Mouse (Mus musculus) frontal cortex, postnatal 25 days (tissue): Measurements from ENCODE around the gene H2-DMb1.
A peak's percentile ranks its signal among the peaks of the same experiment; 100 is the strongest.

ENCODE experiments used
- DNase-seq, 2 experiments: peaks; one replicate each; pipeline ENCODE4 v3.0.0; 2022; ENCODE audit warnings: low spot score in 2 of 2

H2-DMb1 gene

GRCm38 (mm10) chr17:34193468-34193867, 40.6 kb downstream of the H2-DMb1 start:
- DNase-seq = no peak

- no peak for DNase-seq
Observed at GRCm38 (mm10) chr17:34194723-34195122, 41.9 kb downstream of the H2-DMb1 start.

DNA sequence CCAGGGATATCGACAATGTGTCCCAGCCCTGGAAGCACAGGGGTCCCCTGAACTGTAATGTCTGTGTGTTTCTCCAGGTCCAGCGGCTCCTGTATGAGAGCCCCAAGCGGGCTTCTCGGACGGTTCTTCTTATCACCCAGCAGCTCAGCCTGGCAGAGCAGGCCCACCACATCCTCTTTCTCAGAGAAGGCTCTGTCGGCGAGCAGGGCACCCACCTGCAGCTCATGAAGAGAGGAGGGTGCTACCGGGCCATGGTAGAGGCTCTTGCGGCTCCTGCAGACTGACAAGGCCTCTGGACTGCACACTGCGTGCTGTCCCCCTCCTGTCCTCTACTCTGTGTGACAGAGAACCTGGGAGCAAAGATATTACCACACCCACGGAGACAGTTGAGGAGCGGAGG, 43.6 kb downstream of the H2-DMb1 start:
- no peak for DNase-seq

- DNase-seq = peak; percentile 65 to 70
Observed at GRCm38 (mm10) chr17:34196941-34197894, 44.3 kb downstream of the H2-DMb1 start, which contains the start of gene Psmb8. TSS of gene Psmb8 (plus strand) at chr17:34197721.

DNA sequence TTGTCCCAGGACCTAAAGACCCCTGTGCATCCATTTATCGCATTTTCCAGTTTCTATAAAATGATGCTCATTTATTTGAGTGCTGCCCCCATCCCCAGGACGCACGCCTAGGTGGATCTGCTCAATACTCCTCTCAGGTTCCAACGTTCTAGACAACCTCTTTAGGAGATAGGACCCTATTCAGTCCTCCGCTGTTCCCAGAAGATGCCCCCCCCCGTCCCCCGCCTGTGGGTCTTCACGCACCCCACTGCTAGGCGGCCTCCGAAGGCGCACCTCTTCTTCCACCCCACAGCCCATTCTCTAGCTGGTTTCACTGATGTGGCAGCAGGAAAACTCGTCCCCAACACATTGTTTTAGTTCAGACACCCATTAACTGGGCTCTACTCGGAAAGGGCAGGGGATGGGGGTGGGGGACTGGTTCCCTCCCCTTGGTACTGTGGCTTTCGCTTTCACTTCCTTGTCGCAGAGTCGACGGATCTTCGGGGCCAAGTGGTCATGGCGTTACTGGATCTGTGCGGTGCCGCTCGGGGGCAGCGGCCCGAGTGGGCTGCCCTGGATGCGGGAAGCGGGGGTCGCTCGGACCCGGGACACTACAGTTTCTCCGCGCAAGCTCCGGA, 45.1 kb downstream of the H2-DMb1 start:
- no peak for DNase-seq

DNA sequence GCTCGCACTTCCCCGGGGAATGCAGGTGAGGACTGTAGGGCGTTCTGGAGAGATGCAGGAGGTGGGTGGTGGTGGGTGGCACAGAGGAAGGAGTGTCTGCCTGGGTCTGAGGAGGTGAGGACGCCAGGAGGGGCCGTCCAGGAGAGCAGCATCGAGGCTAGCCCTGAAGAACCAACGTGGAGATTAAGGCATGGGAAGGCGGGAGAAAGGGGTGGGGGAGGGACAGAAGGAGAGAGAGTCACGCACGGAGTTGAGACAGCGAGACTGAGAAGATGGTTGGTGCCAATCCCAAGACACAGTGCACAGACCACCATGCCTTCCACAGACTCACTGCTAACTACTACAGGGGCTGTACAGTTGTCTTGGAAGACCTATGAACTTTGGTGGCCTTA, 45.6 kb downstream of the H2-DMb1 start:
- no peak for DNase-seq

GRCm38 (mm10) chr17:34199050-34199619, 46.3 kb downstream of the H2-DMb1 start:
- DNase-seq = no peak

DNA sequence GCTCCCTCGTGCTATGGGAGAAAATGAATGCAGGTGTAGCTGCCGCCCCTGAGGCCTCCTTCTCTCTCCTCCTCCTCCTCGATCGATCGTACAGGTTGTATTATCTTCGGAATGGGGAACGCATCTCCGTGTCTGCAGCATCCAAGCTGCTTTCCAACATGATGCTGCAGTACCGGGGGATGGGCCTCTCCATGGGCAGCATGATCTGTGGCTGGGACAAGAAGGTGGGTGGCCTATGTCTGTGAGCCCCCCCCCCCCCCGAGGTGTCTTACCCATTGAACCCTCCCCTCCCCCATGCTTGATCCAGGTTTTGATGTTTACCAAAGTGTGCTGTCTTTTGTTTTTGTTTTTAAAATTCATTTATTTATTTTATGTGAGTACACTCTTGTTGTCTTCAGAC, 47.2 kb downstream of the H2-DMb1 start:
- no peak for DNase-seq

DNA sequence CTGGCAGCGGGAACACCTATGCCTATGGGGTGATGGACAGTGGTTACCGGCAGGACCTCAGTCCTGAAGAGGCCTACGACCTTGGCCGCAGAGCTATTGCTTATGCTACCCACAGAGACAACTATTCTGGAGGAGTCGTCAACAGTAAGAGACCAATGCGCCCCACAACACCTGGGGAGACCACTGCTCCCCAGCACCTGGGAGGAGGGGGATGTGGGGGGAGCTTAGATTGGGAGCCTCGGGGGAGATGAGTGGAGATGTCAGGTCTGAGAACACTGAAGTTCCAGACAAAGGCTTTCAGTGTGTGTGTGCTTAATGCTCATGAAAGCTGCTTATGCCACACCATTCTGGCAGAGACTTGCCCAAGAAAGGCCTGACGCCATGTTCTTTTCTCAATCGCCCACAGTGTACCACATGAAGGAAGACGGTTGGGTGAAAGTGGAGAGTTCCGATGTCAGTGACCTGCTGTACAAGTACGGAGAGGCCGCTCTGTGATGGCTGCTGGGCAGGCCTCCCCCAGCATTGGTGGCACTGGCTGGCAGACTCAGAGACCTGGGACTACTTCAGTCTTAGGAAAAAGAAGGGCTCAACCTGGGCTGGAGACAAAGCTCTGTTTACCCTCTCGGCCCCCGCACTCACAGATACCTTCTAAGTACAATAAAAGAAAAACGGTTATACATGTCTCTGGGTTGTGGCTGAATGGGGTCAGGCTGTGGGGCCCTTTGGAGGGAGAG, 48.1 kb downstream of the H2-DMb1 start:
- DNase-seq = no peak

DNA sequence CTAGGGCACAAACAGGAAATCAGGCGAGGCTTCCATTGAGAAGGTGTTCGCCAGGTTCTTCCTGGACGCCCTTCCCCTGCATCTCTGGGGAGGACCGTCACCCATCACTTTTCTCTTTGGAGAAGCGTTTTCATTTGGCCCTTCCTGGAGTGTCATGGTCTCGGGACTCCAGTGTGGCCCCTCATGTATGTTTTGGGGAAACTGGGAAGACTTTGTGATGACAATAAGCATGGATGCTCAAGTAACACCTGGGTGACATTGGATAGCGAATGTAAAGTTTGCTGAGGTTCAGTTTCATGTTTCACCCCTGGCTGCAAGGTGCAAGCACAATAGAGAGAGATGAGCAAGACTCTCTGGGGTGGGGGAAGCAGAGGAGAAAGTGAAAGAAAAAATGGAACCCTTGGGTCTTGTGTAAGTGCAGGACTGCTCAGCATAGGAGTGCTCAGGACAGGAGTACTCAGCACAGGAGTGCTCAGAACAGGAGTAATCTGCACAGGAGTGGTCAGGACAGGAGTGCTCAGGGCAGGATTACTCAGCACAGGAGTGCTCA, 48.7 kb downstream of the H2-DMb1 start:
- no peak for DNase-seq

DNA sequence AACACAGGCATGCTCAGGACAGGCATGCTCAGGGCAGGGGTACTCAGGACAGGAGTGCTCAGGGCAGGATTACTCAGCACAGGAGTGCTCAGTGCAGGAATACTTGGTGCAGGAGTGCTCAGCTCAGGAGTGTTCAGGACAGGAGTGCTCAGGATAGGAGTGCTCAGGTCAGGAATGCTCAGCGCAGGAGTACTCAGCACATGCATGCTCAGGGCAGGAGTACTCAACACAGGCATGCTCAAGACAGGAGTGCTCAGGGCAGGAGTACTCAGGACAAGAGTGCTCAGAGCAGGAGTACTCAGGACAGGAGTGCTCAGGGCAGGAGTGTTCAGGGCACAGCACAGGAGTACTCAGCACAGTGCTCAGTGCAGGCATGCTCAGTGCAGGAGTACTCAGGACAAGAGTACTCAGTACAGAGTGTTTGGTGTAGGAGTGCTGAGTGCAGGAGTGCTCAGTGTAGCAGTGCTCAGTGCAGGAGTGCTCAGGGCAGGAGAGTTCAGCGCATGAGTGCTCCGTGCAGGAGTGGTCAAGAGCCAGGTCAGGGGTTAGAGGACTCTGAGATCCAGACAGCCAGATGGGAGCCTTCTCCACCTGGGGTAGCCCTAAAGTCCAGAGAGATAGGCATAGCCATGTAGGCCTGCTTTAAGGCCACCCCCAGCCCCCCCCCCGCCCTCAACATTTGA, 50.0 kb downstream of the H2-DMb1 start:
- no peak for DNase-seq

DNA sequence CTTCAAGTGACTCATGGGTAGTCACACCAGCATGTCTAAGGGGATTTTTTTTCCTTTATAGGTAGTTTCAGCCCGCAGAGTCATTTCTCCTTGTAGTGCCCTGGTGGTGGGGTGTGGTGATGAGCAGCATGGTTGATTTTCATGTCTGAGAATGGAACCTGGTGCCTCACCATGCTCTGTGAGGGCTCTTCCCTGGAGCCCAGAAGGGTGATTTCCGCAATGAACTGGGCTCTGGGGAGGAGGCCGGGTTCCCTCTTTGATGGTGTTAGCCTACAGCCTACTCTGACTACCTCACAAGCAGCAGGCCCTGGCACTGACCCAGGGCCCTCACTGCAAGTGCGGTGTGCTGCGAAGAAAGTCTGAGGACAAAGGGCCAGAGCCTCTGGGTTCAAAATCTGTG, 50.6 kb downstream of the H2-DMb1 start, which contains the start of gene Tap2:
Tap2 (plus strand) TSS at position 84 of the 400 bp plus-strand sequence.
- DNase-seq = no peak

DNA sequence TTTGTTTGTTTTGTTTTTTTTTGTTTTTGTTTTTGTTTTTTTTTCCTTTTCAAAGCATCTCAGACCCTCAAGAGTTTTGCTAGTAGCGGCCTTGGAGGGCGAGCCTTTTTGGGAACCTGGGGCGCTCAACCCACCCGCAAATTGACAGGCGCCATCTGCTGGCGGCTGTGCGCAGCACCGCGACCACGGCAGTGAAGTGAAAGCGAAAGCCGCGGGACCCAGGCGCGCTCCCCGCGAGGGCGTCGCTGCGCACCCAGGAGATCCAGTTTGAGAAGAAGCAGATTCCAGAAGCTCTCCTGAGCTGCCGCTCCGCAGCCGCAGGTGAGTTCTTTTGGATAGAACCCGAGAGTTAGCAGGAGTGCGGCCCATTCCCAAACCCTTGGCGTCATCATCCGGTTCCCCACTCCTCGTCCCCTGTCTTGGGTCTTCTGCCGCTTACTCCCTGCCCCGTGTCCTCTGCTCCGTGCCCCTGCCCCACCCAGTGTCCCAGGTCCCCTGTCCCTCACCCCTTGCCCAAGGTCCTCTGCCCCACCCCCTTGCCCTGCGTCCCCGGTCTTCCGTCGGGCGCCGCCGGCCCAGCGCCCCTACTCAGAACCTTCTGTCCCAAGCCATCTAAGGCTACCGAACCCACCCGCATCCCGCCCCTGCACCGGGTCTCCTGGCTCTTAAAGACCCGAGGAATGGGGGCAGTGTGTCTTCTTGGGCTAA, 51.6 kb downstream of the H2-DMb1 start:
- peak; percentile 72 to 78 for DNase-seq

DNA sequence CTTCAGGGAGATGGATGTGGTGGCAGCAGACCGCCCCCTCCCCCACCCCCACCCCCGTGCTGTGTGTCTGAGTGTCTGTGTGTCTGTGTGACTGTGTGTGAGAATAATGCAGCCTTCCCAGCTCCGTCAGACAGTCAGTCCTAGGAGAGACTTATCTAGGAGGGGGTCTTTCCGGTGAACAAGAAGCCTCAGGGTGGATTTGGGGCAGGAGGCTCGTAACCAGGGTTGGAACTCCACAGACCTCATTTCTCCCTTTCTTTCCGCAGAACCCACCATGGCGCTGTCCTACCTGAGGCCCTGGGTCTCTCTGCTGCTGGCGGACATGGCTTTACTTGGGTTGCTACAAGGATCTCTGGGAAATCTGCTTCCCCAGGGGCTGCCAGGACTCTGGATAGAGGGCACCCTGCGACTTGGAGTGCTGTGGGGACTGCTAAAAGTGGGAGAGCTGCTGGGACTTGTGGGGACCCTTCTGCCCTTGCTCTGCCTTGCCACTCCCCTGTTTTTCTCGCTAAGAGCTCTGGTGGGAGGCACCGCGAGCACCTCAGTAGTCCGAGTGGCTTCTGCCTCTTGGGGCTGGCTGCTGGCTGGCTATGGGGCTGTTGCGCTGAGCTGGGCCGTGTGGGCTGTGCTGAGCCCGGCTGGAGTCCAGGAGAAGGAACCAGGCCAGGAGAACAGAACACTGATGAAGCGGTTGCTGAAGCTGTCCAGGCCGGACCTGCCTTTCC, 52.3 kb downstream of the H2-DMb1 start:
- no peak for DNase-seq

GRCm38 (mm10) chr17:34205746-34206176, 52.9 kb downstream of the H2-DMb1 start:
- DNase-seq = no peak

DNA sequence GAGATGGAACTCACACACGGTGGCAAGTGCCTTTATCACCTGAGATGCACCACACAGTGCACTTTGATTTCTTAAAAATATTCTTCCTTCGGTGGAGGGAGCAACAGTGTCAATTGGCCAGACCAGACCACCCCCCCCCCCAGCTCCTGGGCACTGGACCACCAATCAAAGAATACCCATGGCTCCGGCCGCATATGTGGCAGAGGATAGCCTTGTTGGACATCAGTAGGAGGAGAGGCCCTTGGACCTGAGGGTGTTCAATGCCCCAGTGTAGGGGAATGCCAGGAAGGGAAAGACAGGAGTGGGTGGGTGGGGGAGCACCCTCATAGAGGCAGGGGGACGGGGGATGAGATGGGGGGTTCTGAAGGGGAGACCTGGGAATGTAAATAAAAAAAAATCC, 53.9 kb downstream of the H2-DMb1 start:
- DNase-seq = no peak

- no peak for DNase-seq
Observed at GRCm38 (mm10) chr17:34207456-34207855, 54.6 kb downstream of the H2-DMb1 start.

DNA sequence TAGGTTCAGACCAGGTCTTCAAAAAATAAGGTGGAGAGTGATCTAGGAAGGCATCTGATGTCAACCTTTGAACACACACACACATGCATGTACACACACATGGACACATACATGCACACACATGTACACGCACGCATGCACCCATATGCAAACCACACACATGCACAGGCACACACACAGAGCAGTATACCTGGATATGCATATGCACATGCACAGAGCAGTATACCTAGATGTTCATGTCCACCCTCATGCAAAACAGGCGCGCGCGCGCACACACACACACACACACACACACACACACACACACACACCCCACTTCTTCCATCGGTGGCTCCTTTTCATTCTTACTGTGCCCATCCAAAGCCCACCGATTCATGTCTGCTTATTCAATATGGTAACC, 55.0 kb downstream of the H2-DMb1 start:
- no peak for DNase-seq

GRCm38 (mm10) chr17:34208421-34208820, 55.5 kb downstream of the H2-DMb1 start:
- no peak for DNase-seq

GRCm38 (mm10) chr17:34209680-34210079, 56.8 kb downstream of the H2-DMb1 start:
- DNase-seq = no peak
